Mouse (Mus musculus) heart, postnatal 0 days (tissue): ENCODE data around the gene Vash1. TPM values are rescaled to one million over a fixed set of nuclear protein-coding genes. Genes with fewer than 3 reads are reported as not detected.

Experiments used
- ATAC-seq: fragments of 200-750 bp; cut with Nextera tagmentation; 2 replicates; pipeline ENCODE4 v1.8.0; 2017; ENCODE audit warnings: low read depth, moderate number of reproducible peaks, moderate library complexity; ENCODE audit not compliant: insufficient read depth
- DNase-seq: peaks from one replicate; pipeline ENCODE4 v3.0.0-alpha.2; 2016; ENCODE audit warnings: low spot score
- H3K27ac ChIP-seq: fragments of 300-500 bp; sonication (generic); 2 replicates; pipeline ENCODE4 v1.5.1; 2014; ENCODE audit warnings: low read depth, mild to moderate bottlenecking
- H3K27me3 ChIP-seq: fragments of 300-500 bp; sonication (generic); 2 replicates; pipeline ENCODE4 v1.6.1; 2014; ENCODE audit warnings: low read length, mixed read lengths; ENCODE audit not compliant: control insufficient read depth, insufficient read depth
- H3K36me3 ChIP-seq: fragments of 300-500 bp; sonication (generic); replicated peaks from 2 replicates; pipeline ENCODE4 v1.6.1; 2014; ENCODE audit warnings: low read length, mixed read lengths; ENCODE audit not compliant: control insufficient read depth, insufficient read depth
- H3K4me1 ChIP-seq: fragments of 300-500 bp; sonication (generic); 2 replicates; pipeline ENCODE4 v1.6.1; 2014; ENCODE audit warnings: antibody characterized with exemption; ENCODE audit not compliant: control insufficient read depth, insufficient read depth
- H3K4me2 ChIP-seq: fragments of 300-500 bp; sonication (generic); 2 replicates; pipeline ENCODE4 v1.6.1; 2014; ENCODE audit warnings: low read depth, mild to moderate bottlenecking, low read length, moderate library complexity
- H3K4me3 ChIP-seq: fragments of 300-500 bp; sonication (generic); 2 replicates; pipeline ENCODE4 v1.5.1; 2014; ENCODE audit warnings: low read depth, low read length
- H3K9ac ChIP-seq: fragments of 300-500 bp; sonication (generic); replicated peaks from 2 replicates; pipeline ENCODE4 v1.6.1; 2014; ENCODE audit warnings: low read depth, low read length, mixed read lengths
- H3K9me3 ChIP-seq: fragments of 300-500 bp; sonication (generic); replicated peaks from 2 replicates; pipeline ENCODE4 v1.6.1; 2016; ENCODE audit warnings: low read length; ENCODE audit not compliant: control insufficient read depth
- CTCF ChIP-seq: IDR thresholded peaks from 2 replicates; pipeline ENCODE4 v1.5.1; 2016; ENCODE audit warnings: antibody characterized with exemption, control low read depth, low read depth
- EP300 ChIP-seq: IDR thresholded peaks from 2 replicates; pipeline ENCODE4 v1.6.1; 2016; ENCODE audit warnings: antibody characterized with exemption, low read depth
- WGBS: fragments of 180-500 bp; shearing (Covaris S2); extraction: QIAGEN DNeasy Blood & Tissue Kit; methylation state at CpG from one replicate; pipeline ENCODE4 v1.1.7; 2014; 5-methylcytosine and 5-hydroxymethylcytosine counted together
- polyA plus RNA-seq: library from polyadenylated mRNA; unstranded; fragments of >200 nt; fragmentation: Nextera tagmentation; extraction: Ambion mirVana; gene quantifications from 2 replicates; pipeline ENCODE4 v1.2.1, GENCODE M21; 2015
- total RNA-seq: library from RNA; depleted of rRNA; stranded (reverse); fragments of >200 nt; gene quantifications from 2 replicates; pipeline ENCODE4 v1.2.3, GENCODE M21; 2014; ENCODE audit warnings: low replicate concordance; rRNA removed

Vash1 gene
- total and polyA plus RNA-seq, 2 experiments from 2014 or later, result 8.9 to 35.0 TPM

- Histone ChIP-seq H3K27me3 (no peaks in the 10 kb centered on the region), H3K4me1 (peaks cover 14% of the 10 kb centered on the region; the same call in 1 of the 2 replicates), H3K4me2 (peak overlapping the region; percentile 99), H3K27ac (peak overlapping the region; percentile 46; the same call in 1 of the 2 replicates), H3K4me3 (peak overlapping the region; percentile 78), H3K36me3 (peaks cover under 1% of the 10 kb centered on the region; the same call in 1 of the 2 replicates), H3K9ac (peak overlapping the region; percentile 66), H3K9me3 (no peaks in the 10 kb centered on the region)
- WGBS, result under 1% methylated on average over 19 of the region's 19 CpGs
- DNase-seq (no peak), ATAC-seq (peak; percentile 26; the same call in 1 of the 2 replicates)
- no peak for TF ChIP-seq EP300
- no peak for TF ChIP-seq CTCF
Observed at GRCm38 (mm10) chr12:86725706-86726105, 47.2 kb downstream of the Vash1 start.

- WGBS, result under 1% methylated on average over 44 of the region's 44 CpGs
- peak within 1 kb of the TSS; percentile 66 for H3K9ac ChIP-seq
- H3K27ac ChIP-seq, result peak within 1 kb of the TSS; percentile 46; the same call in 1 of the 2 replicates
- peak within 1 kb of the TSS; percentile 99 for H3K4me2 ChIP-seq
- peak within 1 kb of the TSS; percentile 78 for H3K4me3 ChIP-seq
- no peaks in the 10 kb centered on the region for H3K36me3 ChIP-seq
- peak; percentile 94 for DNase-seq
- TF ChIP-seq CTCF (0 out of 2 replicates have a peak, but pooled peaks have one; percentile 1), EP300 (peak; percentile 86)
- H3K4me1 ChIP-seq, result peaks cover 11% of the 10 kb centered on the region; the same call in 1 of the 2 replicates
- H3K9me3 ChIP-seq, result no peaks in the 10 kb centered on the region
- peak; percentile 100 for ATAC-seq
- no peaks in the 10 kb centered on the region for H3K27me3 ChIP-seq
Observed at GRCm38 (mm10) chr12:86726120-86726640, 47.7 kb downstream of the Vash1 start, which contains the start of gene Angel1. Gene Angel1 (minus strand): TSS chr12:86726460.

GRCm38 (mm10) chr12:86734319-86734810, 55.9 kb downstream of the Vash1 start, which contains the start of gene Lrrc74a:
Gene Lrrc74a (plus strand): TSS chr12:86734369.
- Histone ChIP-seq H3K36me3 (no peaks in the 10 kb centered on the region), H3K9ac (no peak within 1 kb of the TSS), H3K4me1 (no peaks in the 10 kb centered on the region), H3K27ac (no peak within 1 kb of the TSS), H3K4me2 (no peak within 1 kb of the TSS), H3K27me3 (no peaks in the 10 kb centered on the region), H3K9me3 (no peaks in the 10 kb centered on the region), H3K4me3 (no peak within 1 kb of the TSS)
- ATAC-seq (no peak), DNase-seq (no peak)
- 66% methylated on average over 8 of the region's 8 CpGs for WGBS
- TF ChIP-seq CTCF (no peak), EP300 (no peak)

Other genes with a start within 250 kb of the Vash1 start
- gene Angel1, start 47.8 kb downstream of the Vash1 start, total RNA-seq, result 2.2 and 4.4 TPM in 2 replicates
- gene Angel1, start 47.8 kb downstream of the Vash1 start, polyA plus RNA-seq, result 4.4 and 4.7 TPM in 2 replicates
- gene Lrrc74a, start 55.7 kb downstream of the Vash1 start, total RNA-seq, result not detected in 2 replicates
- not detected in 2 replicates for gene Lrrc74a, start 55.7 kb downstream of the Vash1 start, polyA plus RNA-seq
- 74.0 and 88.5 TPM in 2 replicates for gene Irf2bpl, start 206.1 kb downstream of the Vash1 start, total RNA-seq
- 26.4 and 30.0 TPM in 2 replicates for gene Irf2bpl, start 206.1 kb downstream of the Vash1 start, polyA plus RNA-seq